Mouse (Mus musculus): ENCODE measurements around the gene Arl5c.

DNA sequence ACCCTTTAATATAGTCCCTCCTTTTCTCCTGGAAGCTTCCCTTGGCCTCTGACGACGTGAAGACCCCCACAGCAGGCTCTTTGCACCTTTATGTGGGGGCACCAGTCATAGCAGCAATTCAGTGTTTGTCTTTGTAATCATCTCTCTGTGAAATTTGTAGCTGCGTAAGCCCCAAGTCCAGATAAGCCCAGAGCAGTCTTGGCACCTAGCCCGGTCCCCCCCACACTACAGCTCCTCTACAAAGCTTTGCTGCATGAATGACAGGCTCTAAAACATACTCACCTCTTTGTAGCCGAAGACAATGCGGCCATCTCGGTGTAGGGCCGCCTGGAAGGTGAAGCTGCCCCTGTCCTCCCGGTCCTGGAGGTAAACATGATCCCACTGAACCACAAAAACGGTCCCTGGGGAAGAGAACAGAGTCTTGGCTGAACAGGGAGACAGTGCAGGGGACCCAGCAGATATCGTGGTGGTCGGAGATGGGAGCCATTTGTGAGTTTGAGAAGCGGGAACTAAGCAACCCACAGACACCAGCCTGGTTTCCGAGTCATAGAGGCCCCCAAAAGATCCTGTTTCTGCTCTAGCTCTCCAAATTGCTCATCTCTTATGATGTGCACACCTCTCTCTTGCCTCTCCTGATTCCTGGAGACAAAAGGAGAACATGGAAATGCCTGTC lies 41.4 kb downstream of the Arl5c start:
- TF ChIP-seq CTCF (IDR thresholded peaks at IDR 0.05; ENCODE audit: extremely low read depth, insufficient read length, insufficient replicate concordance, low read depth, low read length): no peak
- TF ChIP-seq POLR2A (IDR thresholded peaks at IDR 0.05; ENCODE audit: low read depth, low read length): no peak
